Mouse (Mus musculus) brain, embryonic 14.5 days (tissue): Measurements from ENCODE around the gene 4930539E08Rik. TPM values are rescaled to one million over a fixed set of nuclear protein-coding genes. Genes with fewer than 3 reads are reported as not detected.

ENCODE experiments used
- DNase-seq: peaks from one replicate; pipeline ENCODE4 v3.0.0-alpha.2; 2011; ENCODE audit warnings: low read depth
- CTCF ChIP-seq: fragments of 200-500 bp; IDR thresholded peaks from 2 replicates; pipeline ENCODE4 v1.5.1; 2012; ENCODE audit warnings: inconsistent platforms, mild to moderate bottlenecking, moderate library complexity, borderline replicate concordance; ENCODE audit not compliant: insufficient read depth, insufficient read length; ENCODE audit errors: extremely low read depth
- POLR2A ChIP-seq: fragments of 200-500 bp; IDR thresholded peaks from 2 replicates; pipeline ENCODE4 v1.6.1; 2012; ENCODE audit warnings: mild to moderate bottlenecking, inconsistent platforms, borderline replicate concordance; ENCODE audit not compliant: poor library complexity, insufficient read depth, insufficient read length, severe bottlenecking; ENCODE audit errors: extremely low read depth
- polyA plus RNA-seq: library from polyadenylated mRNA; depleted of rRNA; stranded (reverse); fragments of >200 nt; gene quantifications from 2 replicates; pipeline ENCODE4 v1.2.3, GENCODE M21; 2012

The 4930539E08Rik gene
- polyA plus RNA-seq, 1 experiment = 0.98 TPM

DNA sequence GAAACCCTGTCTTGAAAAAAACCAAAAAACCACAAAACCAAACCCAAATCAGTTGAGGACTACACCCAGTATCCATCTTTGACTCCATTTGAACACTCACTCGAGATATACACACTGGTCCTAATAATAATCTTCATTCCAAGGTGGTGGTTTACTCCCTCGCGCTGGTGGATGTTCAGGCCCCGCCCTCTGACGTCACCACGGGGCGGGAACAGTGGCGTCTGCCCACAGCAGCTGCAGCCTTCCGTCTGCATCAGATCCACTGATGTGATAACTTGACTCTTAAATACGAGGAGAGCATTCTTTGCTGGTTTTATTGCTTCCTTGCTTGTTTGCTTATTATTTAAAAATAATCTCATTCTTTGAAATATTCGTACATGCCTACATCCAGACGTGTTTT, 32.8 kb downstream of the 4930539E08Rik start:
- peak; percentile 86 for DNase-seq
- TF ChIP-seq POLR2A = no peak
- TF ChIP-seq CTCF = no peak

DNA sequence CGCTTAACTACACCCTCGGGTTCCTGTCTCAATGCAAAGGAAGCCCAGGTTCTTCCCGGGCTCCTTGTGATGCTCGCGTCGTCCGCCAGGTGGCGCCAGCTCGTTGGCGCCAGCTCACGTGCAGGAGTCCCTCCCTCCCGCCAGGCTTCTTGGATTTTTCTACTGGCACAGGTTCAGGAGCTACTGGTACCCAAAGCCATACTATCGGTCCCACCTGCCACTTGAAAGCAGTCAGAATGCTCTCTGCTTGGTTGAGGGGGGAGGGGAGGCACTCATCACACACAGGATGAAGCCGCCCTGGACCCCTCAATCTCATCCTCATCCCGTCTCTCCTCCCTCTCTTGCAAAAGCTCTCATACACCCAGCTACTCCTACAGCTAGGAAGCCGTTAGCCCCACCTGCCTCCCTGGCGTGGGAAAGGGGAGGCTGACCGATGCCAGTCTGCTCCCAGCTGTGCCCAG, 35.2 kb downstream of the 4930539E08Rik start:
- no peak for TF ChIP-seq POLR2A
- TF ChIP-seq CTCF = peak; percentile 97

DNA sequence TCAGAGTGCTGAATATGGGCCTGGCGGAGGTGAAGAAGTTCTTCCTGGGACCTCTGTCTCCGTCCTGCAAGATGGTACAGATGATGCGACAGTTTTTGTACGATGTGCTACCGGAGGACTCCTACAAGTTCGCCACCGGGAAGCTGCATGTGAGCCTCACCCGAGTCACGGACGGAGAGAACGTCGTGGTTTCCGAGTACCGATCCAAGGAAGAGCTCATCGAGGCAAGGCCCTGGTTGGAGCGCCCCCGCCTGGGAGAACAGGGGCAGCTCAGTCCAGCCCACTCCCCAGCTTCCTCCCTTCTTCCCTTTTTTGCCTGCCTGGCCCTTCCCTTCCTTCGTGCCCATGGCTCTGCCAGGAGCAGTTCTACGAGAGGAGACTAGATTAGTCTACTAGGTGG, 38.3 kb downstream of the 4930539E08Rik start:
- DNase-seq = peak; percentile 41
- TF ChIP-seq POLR2A (no peak), CTCF (peak; percentile 67)

More for the DNA sequence above, 35.2 kb downstream of the 4930539E08Rik start:
- DNase-seq = peak; percentile 89

DNA sequence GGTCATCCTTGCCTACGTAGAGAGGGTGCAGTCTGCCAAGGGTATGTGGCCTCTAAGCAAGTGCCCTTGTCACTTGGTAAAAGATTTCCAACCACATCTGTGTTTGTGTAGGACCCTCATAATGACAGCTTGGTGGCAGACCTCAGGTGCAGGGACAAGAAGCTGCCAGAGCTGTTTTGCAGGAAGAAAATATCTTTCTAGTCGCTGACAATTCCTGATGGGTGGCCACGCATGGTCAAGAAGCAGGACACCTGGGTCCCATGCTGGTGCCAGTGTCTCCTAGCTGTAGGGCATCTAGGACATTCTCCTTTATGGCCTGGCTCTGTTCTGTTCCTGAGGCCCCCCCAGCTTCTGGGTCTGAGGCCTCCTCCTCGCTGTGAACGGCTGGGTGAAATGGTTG, 38.8 kb downstream of the 4930539E08Rik start:
- TF ChIP-seq CTCF (no peak), POLR2A (no peak)
- no peak for DNase-seq

DNA sequence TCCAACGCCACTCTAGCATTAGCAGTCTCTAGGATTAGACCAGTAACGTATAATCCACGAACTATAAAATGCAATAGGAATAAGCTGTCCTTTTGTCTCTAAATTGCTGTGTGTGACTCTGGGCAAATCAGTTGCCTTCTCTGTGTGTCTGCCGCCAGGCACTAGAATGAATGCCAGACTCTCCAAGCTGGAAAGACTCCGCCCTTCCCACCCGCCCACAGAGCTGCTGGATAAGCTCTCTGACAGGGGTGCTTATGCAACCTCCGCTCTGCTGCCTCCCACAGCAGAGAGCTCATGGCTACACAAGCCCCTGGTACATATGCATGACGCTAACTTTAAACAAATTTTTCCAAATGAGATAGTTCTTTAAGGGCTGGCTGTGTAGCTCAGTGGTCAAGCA, 39.8 kb downstream of the 4930539E08Rik start:
- no peak for TF ChIP-seq CTCF
- TF ChIP-seq POLR2A = no peak
- peak; percentile 71 for DNase-seq

DNA sequence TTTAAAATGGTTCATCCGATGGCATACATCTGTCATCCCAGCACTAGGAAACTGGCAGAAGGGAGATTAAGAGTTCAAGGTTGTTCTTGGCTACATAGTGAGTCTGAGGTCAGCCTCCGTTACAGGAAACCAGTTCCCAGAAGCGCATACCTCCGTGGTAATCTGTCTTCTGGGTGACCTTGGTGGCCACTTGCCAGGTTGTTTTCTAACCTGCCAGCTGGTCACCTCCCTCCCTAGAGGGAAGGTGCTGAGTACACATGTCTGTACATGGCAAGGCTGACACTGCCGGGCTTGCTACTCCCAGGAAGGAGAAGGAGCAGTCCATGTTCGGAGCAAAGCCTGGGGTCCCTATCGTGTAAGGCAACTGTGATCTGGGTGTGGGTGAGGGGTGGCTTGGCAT, 40.3 kb downstream of the 4930539E08Rik start:
- DNase-seq = no peak
- no peak for TF ChIP-seq POLR2A
- TF ChIP-seq CTCF = no peak

DNA sequence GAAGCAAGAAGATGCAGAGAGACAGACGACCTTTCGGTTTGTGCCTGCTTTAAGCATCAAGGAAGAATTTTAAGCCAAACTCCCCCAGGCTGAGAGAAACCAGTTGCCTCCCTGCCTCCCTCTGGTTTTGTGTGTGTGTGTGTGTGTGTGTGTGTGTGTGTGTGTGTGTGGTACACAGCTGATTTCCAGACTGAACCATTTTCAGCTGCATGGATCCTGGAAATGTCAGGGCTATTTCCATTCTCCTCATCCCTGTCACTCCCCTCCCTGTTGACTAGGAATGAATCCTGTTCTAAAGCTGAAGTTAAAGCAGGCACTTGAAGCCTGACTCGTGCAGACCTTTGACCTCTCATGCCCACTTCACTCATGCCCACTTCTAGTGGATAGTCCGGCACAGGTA, 40.9 kb downstream of the 4930539E08Rik start:
- no peak for DNase-seq
- TF ChIP-seq CTCF (no peak), POLR2A (no peak)

DNA sequence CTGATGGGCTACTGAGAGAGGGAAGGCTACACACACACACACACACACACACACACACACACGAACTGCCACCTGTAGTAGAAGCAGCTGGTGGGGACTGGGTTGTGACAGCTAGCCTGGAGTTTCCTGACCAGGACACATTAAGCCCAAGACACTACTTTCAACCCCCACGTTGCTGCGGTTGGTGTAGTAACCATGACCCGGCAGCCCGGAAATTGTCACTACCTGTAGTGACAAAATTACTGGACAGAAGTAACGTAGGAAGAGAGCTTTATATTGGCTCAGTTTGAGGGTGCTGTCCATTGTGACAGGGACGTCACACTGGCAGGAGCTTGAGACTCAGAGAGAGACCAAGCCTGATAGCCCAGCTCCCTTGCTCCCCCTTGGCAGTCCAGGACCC, 42.8 kb downstream of the 4930539E08Rik start:
- DNase-seq = no peak
- TF ChIP-seq POLR2A = no peak
- no peak for TF ChIP-seq CTCF

DNA sequence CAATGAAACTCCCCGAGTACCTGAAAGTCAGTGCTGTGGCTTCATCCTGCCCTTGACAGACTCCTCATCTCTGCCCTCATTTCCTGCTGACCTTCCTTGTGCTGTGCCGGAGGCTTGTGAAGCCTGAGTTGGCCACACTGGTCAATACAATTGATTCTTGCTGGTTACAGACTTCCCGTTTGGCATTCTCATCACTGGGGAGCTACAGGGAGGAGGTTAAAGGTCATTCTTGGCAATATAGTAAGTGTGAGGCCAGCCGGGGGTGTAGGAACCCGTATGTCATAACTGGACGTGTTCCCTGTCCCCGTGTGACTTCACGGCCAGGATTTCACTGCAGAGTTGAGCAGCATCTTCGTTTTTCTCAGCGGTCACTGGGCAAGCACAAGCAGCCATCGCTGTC, 43.3 kb downstream of the 4930539E08Rik start:
- DNase-seq = no peak
- TF ChIP-seq POLR2A (no peak), CTCF (no peak)

DNA sequence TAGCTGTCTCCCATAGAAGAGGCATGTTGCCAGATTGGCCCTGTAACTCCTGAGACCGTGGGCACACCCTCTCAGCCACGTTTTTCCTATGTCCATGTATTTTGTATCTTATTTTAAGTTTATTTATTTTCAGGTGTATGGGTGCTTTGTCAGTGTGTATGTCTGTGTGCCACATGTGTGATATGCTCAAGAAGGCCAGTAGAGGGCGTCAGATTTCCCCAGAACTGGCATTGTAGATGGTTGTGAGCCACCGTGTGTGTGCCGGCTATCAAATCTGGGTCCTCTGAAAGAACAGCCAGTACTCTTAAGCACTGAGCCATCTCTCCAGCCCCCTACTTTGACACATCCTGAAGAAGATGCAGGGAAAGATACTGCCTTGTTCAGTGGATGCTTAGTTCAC, 44.7 kb downstream of the 4930539E08Rik start:
- TF ChIP-seq CTCF (0 out of 2 replicates have a peak, but pooled peaks have one; percentile 12), POLR2A (no peak)
- DNase-seq = no peak

DNA sequence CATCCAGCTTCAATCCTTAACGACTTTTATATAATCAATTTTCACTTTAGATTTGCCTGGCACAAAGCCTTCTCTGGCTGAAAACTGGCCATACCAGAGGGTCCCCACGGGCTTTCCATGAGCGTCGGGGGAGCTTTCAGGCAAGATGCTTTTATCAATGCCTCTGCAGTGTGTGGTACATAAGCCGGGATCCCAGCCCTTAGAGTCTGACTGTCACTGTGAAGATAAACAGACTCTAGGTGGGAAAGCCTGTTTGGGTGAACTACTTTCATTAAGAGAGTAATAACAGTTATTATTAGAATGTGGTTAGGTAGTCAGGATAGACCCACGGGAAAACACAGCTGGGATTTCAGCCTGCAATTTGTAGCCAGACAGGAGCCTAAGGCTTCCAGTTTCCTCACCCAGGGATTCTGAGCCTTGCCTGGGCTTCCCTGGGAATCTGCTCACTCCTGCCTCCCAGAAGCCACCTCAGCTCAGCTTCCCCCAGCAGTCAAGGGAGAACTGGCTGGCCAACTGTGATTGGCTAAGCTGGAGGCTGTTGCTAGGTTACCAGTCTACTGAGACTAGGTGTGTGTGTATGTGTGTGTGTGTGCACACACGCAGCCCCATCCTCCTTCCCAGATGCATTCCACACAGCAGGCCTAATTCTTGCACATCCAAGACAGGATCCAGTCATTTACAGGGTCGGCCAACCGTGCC, 45.6 kb downstream of the 4930539E08Rik start:
- peak; percentile 95 for DNase-seq

DNA sequence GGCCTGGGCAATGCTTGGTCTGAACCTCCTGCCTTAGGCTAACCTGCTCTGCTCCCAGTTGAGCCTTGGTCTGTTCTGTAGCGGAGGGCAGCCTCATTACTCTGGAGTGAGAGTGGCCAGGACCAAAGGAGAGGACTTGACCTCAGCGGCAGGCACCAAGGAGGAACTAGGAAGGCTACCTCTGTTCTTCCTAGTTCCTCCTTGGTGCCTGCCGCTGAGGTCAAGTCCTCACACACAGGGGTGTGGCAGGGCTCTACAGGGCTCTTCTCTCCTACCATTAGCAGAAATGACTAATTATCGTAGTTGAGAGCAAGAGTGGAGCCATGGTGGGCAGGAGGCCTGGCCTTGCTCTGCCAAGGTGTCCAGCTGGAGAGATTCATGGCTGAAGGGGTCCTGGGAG, 47.7 kb downstream of the 4930539E08Rik start:
- DNase-seq = no peak
- TF ChIP-seq POLR2A (no peak), CTCF (no peak)

More for the DNA sequence above, 45.6 kb downstream of the 4930539E08Rik start:
- no peak for TF ChIP-seq POLR2A
- no peak for TF ChIP-seq CTCF

DNA sequence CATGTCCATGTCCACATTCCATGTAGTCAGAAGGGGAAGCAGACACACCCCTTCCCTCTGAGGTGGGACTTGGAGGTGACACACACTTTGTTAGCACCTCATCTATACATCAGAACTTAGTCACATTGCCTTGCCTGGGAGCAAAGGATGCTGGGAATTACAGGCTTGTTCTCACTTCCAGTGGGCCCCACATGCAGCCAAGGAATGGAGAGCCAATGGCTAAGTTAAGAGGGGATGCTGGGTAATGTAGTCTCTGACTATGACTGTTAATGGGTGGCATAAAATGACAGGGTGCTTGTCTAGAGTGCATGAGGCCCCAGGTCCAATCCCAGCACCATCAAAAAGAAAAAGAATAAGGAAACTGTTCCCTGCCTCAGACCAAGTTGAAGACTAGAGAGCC, 48.2 kb downstream of the 4930539E08Rik start:
- TF ChIP-seq POLR2A (no peak), CTCF (no peak)
- no peak for DNase-seq
